Mouse (Mus musculus): ENCODE results near the gene Det1. TPM values are rescaled to one million over a fixed set of nuclear protein-coding genes. Genes with fewer than 3 reads are reported as not detected.

Gene Det1
- polyA plus RNA-seq (2016; fragmentation: Nextera tagmentation; extraction: Ambion mirVana) = 13.6 and 13.7 TPM in 2 replicates

DNA sequence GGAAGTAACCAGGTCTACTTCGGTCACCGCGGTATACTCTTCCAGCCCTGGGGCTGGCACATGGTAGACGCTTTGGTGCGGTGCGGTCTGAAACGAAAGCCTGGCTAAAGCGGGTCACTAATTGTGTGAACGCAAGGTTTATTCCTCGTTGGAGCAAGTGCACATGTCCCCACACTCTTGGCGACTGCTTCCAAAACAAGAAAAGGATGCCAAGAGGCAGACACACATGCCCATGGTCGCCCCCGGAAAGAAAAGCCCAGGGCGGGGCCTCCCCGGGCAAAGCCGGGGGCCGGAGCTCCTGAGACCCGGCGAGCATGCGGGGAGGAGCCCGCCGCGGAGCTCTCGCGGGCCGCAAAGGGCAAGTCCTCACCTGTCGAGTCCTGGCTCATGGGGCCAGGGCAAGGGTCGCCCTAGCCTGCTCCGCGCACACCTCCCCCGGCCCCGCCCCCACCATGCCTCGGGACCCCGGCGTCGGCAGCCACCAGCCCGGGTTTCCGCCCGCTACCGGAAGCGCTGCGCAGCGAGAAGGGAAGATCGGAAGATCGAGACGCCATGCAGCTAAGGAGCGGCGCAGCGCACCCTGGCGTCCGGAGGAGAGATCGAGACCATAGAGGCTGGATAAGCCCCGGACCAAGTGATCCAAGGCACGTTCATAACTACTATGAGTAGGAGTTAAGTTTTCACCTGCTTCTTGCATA lies at the start of gene Det1:
Gene Det1 (minus strand): TSS at position 527 of the 698 bp plus-strand sequence.
- H3K27ac ChIP-seq = peak within 1 kb of the TSS; percentile 85
- peak within 1 kb of the TSS; percentile 86 for H3K9ac ChIP-seq
- H3K9me3 ChIP-seq (replicated peaks) = no peaks in the 10 kb centered on the region
- H3K4me2 ChIP-seq = peak within 1 kb of the TSS; percentile 80
- H3K4me1 ChIP-seq = peaks cover 18% of the 10 kb centered on the region
- ATAC-seq = peak; percentile 89
- peaks cover 2% of the 10 kb centered on the region; the same call in 1 of the 2 replicates for H3K27me3 ChIP-seq (replicated peaks)
- WGBS (ENCODE audit: insufficient replicate concordance) = under 1% methylated on average over 54 of the region's 54 CpGs
- H3K36me3 ChIP-seq = peaks cover 27% of the 10 kb centered on the region
- H3K4me3 ChIP-seq = peak within 1 kb of the TSS; percentile 91

DNA sequence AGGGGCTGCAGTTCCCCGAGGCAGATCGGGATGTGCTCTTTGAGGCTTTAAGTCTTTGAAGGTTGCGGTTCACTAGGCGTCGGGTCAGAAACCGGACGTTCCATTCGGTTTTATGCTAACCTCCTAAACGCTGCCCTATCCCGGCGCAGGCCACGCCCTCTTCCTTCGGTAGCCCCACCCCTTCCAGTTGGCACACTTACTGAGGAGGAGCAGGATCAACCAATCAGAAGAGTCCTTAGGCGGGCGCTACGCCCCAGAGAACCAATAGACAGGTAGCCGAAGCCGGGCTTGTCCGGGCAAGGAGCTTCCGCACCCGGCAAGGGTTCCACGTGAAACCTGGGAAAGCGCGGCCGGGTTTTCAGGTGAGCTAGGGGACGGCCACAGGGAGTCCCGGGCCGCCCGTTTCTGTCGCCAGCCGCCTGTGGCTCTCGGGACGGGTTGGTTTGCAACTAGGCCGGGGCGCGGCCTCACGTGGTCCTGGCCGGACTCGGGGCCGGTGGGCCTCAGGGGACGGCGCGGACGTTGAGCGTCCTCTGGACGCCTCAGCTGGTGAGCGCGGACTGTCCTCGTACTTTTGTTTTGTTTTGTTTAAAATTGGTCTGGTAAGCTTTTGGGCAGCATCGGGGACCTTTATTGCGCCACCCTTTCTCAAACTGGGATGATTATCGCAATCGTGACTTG lies 48.7 kb upstream of the Det1 start, which contains the start of gene Aen:
Gene Aen (plus strand): TSS at position 202 of the 681 bp plus-strand sequence.
- Histone ChIP-seq H3K27ac (peak within 1 kb of the TSS; percentile 69), H3K9me3 (replicated peaks) (no peaks in the 10 kb centered on the region), H3K27me3 (replicated peaks) (no peaks in the 10 kb centered on the region), H3K4me1 (peaks cover 41% of the 10 kb centered on the region), H3K9ac (peak within 1 kb of the TSS; percentile 81), H3K4me3 (peak within 1 kb of the TSS; percentile 93), H3K36me3 (peaks cover 15% of the 10 kb centered on the region), H3K4me2 (peak within 1 kb of the TSS; percentile 94)
- WGBS (ENCODE audit: insufficient replicate concordance) = under 1% methylated on average over 53 of the region's 53 CpGs
- ATAC-seq = peak; percentile 96

DNA sequence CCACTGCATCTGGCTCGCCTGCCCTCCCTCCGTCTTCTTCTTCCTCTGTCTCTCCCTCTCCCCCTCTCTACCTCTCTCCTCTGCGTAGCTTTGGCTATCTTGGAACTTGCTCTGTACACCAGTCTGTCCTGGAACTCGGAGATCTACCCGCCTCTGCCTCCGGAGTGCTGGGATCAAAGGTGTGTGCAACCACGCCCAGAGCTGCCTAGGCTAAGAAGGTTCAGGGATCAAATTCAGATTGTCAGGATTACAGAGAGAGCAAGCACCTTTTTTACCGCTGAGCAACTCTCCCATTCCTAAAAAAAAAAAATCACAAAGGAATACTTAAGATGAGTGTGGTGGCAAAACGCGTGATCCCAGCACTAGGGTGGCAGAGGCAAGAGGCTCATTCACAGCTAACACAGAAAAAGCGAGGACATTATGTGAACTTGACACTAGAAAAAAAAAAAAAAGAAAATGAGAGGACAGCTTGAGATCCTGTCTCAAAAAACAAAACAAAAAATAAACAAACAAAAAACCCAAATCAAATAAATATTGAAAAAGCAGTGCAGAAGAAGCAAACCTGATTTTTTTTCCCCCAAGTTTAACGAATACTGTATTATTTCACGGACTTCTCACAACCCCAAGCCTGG lies 48.1 kb upstream of the Det1 start:
- Histone ChIP-seq H3K4me3 (peak overlapping the region; percentile 93), H3K36me3 (peaks cover 15% of the 10 kb centered on the region), H3K4me1 (peaks cover 41% of the 10 kb centered on the region), H3K27ac (peak overlapping the region; percentile 66), H3K9me3 (replicated peaks) (no peaks in the 10 kb centered on the region), H3K9ac (0 out of 2 replicates have a peak overlapping the region, but pooled peaks have one; percentile 55), H3K4me2 (peak overlapping the region; percentile 94), H3K27me3 (replicated peaks) (peaks cover 5% of the 10 kb centered on the region; the same call in 1 of the 2 replicates)
- 28% methylated on average over 13 of the region's 13 CpGs for WGBS (ENCODE audit: insufficient replicate concordance)
- no peak for ATAC-seq

DNA sequence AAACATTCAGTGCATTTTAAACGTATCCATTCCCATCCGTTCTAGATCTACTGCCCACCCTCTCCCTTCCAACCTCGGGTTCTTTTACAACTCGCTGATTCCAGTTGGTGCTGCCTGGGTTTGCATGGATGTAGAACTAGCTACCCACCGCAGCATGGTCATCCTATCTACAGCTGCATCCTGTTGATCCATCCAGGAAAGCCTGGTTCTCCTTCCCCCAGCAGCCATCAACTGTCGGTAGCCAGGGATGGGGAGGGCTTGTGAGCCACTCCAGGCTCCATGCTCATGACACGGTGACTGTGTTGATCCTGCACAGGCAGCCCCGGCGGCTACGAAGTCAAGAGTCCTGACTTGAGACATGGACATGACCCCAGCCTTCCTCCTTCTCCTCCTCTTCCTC lies 46.9 kb upstream of the Det1 start:
- H3K9ac ChIP-seq = no peak overlapping the region
- peaks cover 17% of the 10 kb centered on the region; the same call in 1 of the 2 replicates for H3K27me3 ChIP-seq (replicated peaks)
- no peak for ATAC-seq
- H3K9me3 ChIP-seq (replicated peaks) = no peaks in the 10 kb centered on the region
- 64% methylated on average over 10 of the region's 10 CpGs for WGBS (ENCODE audit: insufficient replicate concordance)
- H3K4me3 ChIP-seq = no peak overlapping the region
- peaks cover 41% of the 10 kb centered on the region for H3K4me1 ChIP-seq
- H3K36me3 ChIP-seq = peaks cover 15% of the 10 kb centered on the region
- no peak overlapping the region for H3K27ac ChIP-seq
- peak overlapping the region; percentile 6; the same call in 1 of the 2 replicates for H3K4me2 ChIP-seq

DNA sequence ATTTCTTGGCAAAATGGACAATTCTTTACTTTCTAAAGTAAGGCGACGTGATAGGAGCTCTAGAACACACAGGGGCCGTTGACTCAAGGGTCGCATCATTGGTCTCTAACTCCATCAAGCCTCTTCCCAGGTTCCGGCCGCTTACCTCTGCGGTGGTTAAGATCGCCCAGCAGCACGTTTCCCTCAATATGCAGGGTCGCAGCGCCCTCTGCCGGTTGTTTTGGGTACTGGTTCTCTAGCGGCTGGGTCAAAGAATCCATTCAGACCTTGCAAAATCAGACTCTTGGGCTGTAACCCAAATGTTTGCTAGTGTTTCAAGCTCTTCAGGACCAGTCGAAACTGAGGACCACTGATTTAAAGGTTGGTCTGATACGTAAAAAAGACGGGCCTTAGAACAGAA lies 43.6 kb upstream of the Det1 start:
- peaks cover 14% of the 10 kb centered on the region for H3K4me1 ChIP-seq
- no peak for ATAC-seq
- H3K4me2 ChIP-seq = no peak overlapping the region
- H3K4me3 ChIP-seq = no peak overlapping the region
- no peak overlapping the region for H3K9ac ChIP-seq
- 4% methylated on average over 16 of the region's 16 CpGs for WGBS (ENCODE audit: insufficient replicate concordance)
- no peaks in the 10 kb centered on the region for H3K9me3 ChIP-seq (replicated peaks)
- H3K27me3 ChIP-seq (replicated peaks) = peaks cover 50% of the 10 kb centered on the region
- H3K27ac ChIP-seq = no peak overlapping the region
- H3K36me3 ChIP-seq = no peaks in the 10 kb centered on the region

DNA sequence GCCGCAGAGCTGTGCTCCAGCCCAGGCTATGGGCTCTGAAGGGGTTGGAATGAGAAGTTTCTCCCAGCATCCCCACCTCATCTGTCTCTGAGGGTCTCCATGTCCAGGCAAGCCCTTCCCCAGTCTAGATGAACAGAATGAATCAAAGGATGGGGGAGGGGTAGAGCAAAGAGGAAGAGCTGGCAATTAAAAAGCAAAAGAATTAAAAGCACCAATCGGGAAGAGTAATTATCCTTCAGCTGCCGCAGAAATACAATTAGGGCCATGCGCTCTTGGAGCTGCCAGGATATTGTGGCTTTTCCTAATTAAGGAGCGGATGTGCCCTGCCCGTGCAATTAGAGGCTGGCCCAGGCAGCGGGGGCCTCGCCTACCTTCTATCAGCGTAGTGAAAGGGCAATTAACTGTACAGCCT lies 40.4 kb upstream of the Det1 start:
- Histone ChIP-seq H3K4me2 (no peak overlapping the region), H3K9ac (no peak overlapping the region), H3K27me3 (replicated peaks) (peaks cover 82% of the 10 kb centered on the region), H3K9me3 (replicated peaks) (no peaks in the 10 kb centered on the region), H3K36me3 (no peaks in the 10 kb centered on the region), H3K4me3 (no peak overlapping the region), H3K4me1 (no peaks in the 10 kb centered on the region; the same call in 1 of the 2 replicates), H3K27ac (no peak overlapping the region)
- no peak for ATAC-seq
- WGBS (ENCODE audit: insufficient replicate concordance) = 62% methylated on average over 9 of the region's 9 CpGs

DNA sequence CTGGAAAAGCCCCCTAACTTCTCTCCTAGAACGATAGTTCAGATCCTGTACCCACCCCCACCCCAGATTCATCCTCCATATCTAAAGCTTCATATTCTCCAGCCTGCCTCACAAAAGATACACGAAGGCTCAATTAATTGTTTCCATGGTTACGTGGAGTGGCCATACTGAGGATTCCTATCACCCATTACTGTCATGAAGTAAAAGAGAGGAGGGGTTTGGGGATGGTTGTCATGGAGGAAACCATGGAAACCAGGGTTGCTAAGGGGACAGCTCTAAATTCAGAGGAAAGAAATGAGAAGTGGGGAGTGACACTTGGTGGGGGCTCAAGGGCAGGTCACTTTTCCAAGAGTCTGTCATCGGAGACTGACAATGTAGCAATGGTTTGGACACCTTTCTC lies 39.4 kb upstream of the Det1 start:
- no peak for ATAC-seq
- Histone ChIP-seq H3K4me3 (no peak overlapping the region), H3K27me3 (replicated peaks) (peaks cover 92% of the 10 kb centered on the region), H3K4me1 (no peaks in the 10 kb centered on the region), H3K36me3 (no peaks in the 10 kb centered on the region), H3K9me3 (replicated peaks) (no peaks in the 10 kb centered on the region), H3K9ac (no peak overlapping the region), H3K27ac (no peak overlapping the region), H3K4me2 (no peak overlapping the region)
- 59% methylated on average over 4 of the region's 4 CpGs for WGBS (ENCODE audit: insufficient replicate concordance)

DNA sequence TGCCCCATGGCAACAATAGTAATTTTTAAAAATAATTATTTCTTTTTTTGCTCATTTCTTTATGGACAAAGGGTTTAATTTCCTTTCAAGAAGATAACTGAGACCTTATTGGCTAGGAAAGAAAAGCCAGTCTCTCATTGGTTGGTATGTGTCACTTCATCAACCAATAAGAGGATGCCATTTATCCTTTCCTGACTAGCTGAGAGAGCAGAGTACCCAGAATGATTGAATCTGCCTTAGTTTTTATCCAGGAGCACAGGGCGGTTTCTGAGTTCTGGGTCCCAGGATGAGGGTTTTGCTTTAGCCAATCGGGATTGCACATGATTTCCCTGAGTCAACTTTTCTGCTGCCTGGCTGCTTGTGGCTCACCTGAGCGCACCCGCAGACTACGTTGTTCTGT lies 38.3 kb upstream of the Det1 start:
- Histone ChIP-seq H3K4me1 (no peaks in the 10 kb centered on the region), H3K27me3 (replicated peaks) (peaks cover 99% of the 10 kb centered on the region), H3K9ac (no peak overlapping the region), H3K36me3 (no peaks in the 10 kb centered on the region), H3K4me3 (no peak overlapping the region), H3K9me3 (replicated peaks) (no peaks in the 10 kb centered on the region), H3K27ac (no peak overlapping the region), H3K4me2 (no peak overlapping the region)
- 63% methylated on average over 5 of the region's 5 CpGs for WGBS (ENCODE audit: insufficient replicate concordance)
- no peak for ATAC-seq

DNA sequence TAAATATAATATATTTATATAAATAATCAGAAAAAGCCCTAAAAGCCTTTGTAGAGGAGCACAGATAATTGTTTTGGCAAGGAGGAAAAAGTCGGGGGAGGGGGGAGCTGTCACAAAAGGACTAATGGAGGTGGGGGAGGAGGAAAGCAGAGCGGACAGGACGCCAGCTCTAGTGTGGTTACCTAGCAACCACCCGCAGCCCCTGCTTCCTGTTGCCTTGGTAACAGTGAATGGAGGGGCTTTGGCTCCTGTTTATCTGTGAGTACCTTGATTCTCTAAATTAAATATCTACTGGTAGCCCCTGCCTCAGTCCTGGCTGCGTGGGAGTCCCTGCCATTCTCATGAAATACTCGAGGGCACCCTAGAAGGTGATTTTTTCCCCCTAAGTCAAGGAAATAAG lies 37.1 kb upstream of the Det1 start:
- H3K4me3 ChIP-seq = no peak overlapping the region
- H3K9ac ChIP-seq = no peak overlapping the region
- peaks cover 99% of the 10 kb centered on the region for H3K27me3 ChIP-seq (replicated peaks)
- WGBS (ENCODE audit: insufficient replicate concordance) = 12% methylated on average over 6 of the region's 6 CpGs
- H3K4me2 ChIP-seq = no peak overlapping the region
- H3K27ac ChIP-seq = no peak overlapping the region
- no peaks in the 10 kb centered on the region for H3K4me1 ChIP-seq
- no peaks in the 10 kb centered on the region for H3K36me3 ChIP-seq
- no peak for ATAC-seq
- H3K9me3 ChIP-seq (replicated peaks) = no peaks in the 10 kb centered on the region

DNA sequence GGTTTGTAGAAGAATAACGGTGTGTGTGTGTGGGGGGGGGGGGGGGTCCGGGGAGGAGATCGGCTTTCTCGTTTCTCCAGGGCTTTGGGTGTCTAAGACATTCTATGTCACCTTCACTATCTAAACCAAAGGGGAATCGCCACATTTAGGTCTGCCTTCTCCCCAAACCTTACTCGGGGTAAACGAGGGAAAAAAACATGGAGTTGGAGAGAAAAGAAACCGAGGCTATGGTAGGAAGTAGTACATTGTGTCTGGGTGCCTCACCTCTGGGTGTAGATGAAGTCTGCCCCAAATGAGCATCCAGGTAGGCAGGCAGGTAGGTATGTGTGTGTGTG lies 36.6 kb upstream of the Det1 start:
- 17% methylated on average over 8 of the region's 8 CpGs for WGBS (ENCODE audit: insufficient replicate concordance)
- no peak overlapping the region for H3K4me2 ChIP-seq
- no peak overlapping the region for H3K9ac ChIP-seq
- no peak overlapping the region for H3K4me3 ChIP-seq
- H3K27ac ChIP-seq = no peak overlapping the region
- no peaks in the 10 kb centered on the region for H3K9me3 ChIP-seq (replicated peaks)
- peaks cover 98% of the 10 kb centered on the region for H3K27me3 ChIP-seq (replicated peaks)
- H3K36me3 ChIP-seq = no peaks in the 10 kb centered on the region
- no peak for ATAC-seq
- no peaks in the 10 kb centered on the region for H3K4me1 ChIP-seq

DNA sequence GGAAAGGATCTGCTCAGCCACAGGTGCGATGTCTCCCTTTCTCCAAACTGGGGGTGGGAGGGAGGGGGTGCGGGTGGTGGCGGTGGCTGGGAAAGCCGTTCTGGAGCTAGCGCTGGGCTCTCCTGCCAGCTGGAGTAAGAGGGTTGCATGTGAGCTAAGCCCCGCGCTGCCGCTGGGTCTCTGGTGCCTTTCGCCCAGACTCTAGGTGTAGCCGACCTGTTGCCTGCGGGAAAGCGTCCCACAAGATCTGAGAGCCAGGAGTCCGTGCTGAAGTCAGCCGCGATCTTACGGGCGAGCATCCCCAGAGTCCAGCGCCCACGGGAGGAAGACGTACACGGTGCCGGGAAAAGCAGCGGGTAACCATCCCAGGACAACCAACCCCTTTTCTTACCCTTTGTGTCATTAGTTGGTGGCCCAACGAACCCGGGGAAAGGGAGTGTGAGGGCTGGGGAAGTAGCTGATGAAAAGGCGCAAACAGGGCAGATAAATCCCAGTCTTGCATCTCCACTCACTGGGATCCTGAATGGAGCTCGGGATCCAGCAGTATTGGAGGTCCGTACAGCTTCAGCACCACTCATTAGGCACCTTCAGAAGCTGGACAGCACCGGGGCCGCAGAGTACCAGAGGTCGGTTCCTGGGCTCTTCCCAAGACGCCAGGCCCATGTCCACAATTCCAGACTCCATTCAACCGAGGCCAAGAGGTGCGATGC lies 36.1 kb upstream of the Det1 start:
- ATAC-seq = no peak
- Histone ChIP-seq H3K27ac (no peak overlapping the region), H3K9ac (no peak overlapping the region), H3K27me3 (replicated peaks) (peaks cover 98% of the 10 kb centered on the region), H3K4me3 (no peak overlapping the region), H3K4me1 (no peaks in the 10 kb centered on the region), H3K4me2 (no peak overlapping the region), H3K9me3 (replicated peaks) (no peaks in the 10 kb centered on the region), H3K36me3 (no peaks in the 10 kb centered on the region)
- WGBS (ENCODE audit: insufficient replicate concordance) = 8% methylated on average over 34 of the region's 34 CpGs

Data from liver, embryonic 12.5 days (tissue).